Mouse (Mus musculus) left cerebral cortex, adult 18-20 months (tissue): ENCODE measurements around the gene Gadd45b. TPM values are rescaled to one million over a fixed set of nuclear protein-coding genes. Genes with fewer than 3 reads are reported as not detected.

Source experiments
- DNase-seq, 2 experiments: peaks; one replicate each; pipeline ENCODE4 v3.0.0; 2021 to 2022; ENCODE audit warnings: low spot score in 2 of 2, mixed read lengths in 1 of 2
- total RNA-seq, 2 experiments: library from RNA; stranded (reverse); gene quantifications; 2 replicates each; pipeline ENCODE4 v1.2.3; 2021

The Gadd45b gene
- total RNA-seq, 2 experiments from 2014 or later: 25.1 to 38.3 TPM

- no peak for DNase-seq
These were observed 25.2 kb upstream of the Gadd45b start for GRCm38 (mm10) chr10:80904709-80905108.

- no peak for DNase-seq
These were observed 20.3 kb upstream of the Gadd45b start for GRCm38 (mm10) chr10:80909375-80910162.

GRCm38 (mm10) chr10:80911354-80911753 lies 18.5 kb upstream of the Gadd45b start:
- DNase-seq: no peak

GRCm38 (mm10) chr10:80911891-80912290 lies 18.0 kb upstream of the Gadd45b start:
- no peak for DNase-seq

GRCm38 (mm10) chr10:80913364-80914011 lies 16.4 kb upstream of the Gadd45b start:
- no peak for DNase-seq

- no peak for DNase-seq
These were observed 15.6 kb upstream of the Gadd45b start for GRCm38 (mm10) chr10:80914253-80914656.

GRCm38 (mm10) chr10:80915260-80915659 lies 14.6 kb upstream of the Gadd45b start:
- DNase-seq: no peak

- DNase-seq: no peak
These were observed 14.1 kb upstream of the Gadd45b start for GRCm38 (mm10) chr10:80915736-80916135.

- no peak for DNase-seq
These were observed 12.5 kb upstream of the Gadd45b start for GRCm38 (mm10) chr10:80917336-80917778.

GRCm38 (mm10) chr10:80917779-80918434 lies 12.0 kb upstream of the Gadd45b start, which contains the start of gene Lmnb2:
Gene Lmnb2, minus strand, starts transcription at chr10:80918245.
- DNase-seq: peak; percentile 80 to 89

GRCm38 (mm10) chr10:80921923-80922322 lies 8.0 kb upstream of the Gadd45b start:
- DNase-seq: no peak

GRCm38 (mm10) chr10:80925472-80925871 lies 4.4 kb upstream of the Gadd45b start:
- DNase-seq: no peak

GRCm38 (mm10) chr10:80928586-80929298 lies 1.1 kb upstream of the Gadd45b start:
- peak; percentile 95 to 96 for DNase-seq

- peak; percentile 67 to 69 for DNase-seq
These were observed 684 bp downstream of the Gadd45b start for GRCm38 (mm10) chr10:80930361-80931152.

GRCm38 (mm10) chr10:80931153-80931671 lies 1.3 kb downstream of the Gadd45b start:
- DNase-seq: peak in 1 of 2 experiments; percentile 37

- no peak for DNase-seq
These were observed 1.8 kb downstream of the Gadd45b start for GRCm38 (mm10) chr10:80931695-80932094.

GRCm38 (mm10) chr10:80932206-80932605 lies 2.3 kb downstream of the Gadd45b start:
- DNase-seq: peak in 1 of 2 experiments; percentile 12

GRCm38 (mm10) chr10:80932700-80933420 lies 3.0 kb downstream of the Gadd45b start:
- DNase-seq: no peak

- no peak for DNase-seq
These were observed 3.6 kb downstream of the Gadd45b start for GRCm38 (mm10) chr10:80933421-80933979.
